Mouse (Mus musculus): ENCODE data around the gene Skiv2l. TPM values are rescaled to one million over a fixed set of nuclear protein-coding genes. Genes with fewer than 3 reads are reported as not detected.
"Not testable (repeated sequence)": the region's sequence is repeated elsewhere in the genome, so short reads cannot be mapped to it uniquely, and the experiment has no call there.

Skiv2l gene
- total RNA-seq, 2 experiments from 2014 or later, result 10.2 to 31.2 TPM

DNA sequence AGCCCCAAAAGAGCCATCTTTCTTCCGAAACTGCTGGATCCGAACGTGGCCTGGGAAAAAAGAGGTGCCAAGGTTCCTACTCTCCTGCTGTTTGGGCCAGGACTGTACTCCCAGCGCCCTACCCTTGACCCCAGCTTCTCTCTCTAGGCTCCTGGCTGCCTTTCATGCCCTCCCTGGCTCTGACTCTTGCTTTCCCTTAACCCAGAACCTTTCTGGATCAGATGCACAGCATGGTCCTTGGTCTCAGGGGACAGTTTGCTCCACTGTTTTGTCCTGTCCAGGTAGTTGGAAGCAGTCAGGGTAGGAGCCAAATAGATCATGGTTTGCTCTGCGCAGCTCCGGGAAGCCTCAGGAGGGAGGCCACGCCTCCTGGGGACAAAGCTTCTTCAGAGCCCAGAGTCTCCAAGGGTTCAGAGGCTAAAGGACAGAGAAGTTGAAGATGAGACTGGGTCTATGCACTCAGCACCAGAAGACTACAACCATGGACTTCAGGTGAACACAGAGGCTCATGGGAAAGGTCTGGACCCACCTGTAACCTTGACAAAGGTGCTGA is 35.1 kb downstream of the Skiv2l start:
- ATAC-seq (replicated peaks; ENCODE audit: poor library complexity), result no peak

GRCm38 (mm10) chr17:34813747-34814146 is 36.3 kb downstream of the Skiv2l start:
- ATAC-seq (replicated peaks; ENCODE audit: poor library complexity), result peak; percentile 44; the same call in 1 of the 2 replicates

DNA sequence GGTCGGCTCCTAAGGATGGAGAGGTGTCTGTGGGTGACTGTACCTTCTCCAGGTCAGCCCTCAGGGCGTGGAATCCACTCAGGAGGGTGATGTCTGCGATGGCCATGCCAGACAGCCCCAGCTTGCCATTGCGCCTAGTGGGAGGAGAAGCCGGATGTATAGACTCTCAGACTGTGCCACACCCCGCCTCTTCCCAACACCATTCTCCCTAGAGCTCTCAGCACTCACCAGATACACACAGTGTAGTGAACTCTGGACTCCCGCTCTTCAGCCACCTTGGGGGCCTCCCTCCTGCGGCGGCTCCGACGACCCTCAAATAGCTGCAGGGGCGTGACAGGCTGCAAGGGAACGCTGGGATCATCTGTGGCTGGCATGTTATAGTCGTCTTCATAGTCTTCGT is 38.7 kb downstream of the Skiv2l start:
- ATAC-seq (replicated peaks; ENCODE audit: poor library complexity), result no peak

DNA sequence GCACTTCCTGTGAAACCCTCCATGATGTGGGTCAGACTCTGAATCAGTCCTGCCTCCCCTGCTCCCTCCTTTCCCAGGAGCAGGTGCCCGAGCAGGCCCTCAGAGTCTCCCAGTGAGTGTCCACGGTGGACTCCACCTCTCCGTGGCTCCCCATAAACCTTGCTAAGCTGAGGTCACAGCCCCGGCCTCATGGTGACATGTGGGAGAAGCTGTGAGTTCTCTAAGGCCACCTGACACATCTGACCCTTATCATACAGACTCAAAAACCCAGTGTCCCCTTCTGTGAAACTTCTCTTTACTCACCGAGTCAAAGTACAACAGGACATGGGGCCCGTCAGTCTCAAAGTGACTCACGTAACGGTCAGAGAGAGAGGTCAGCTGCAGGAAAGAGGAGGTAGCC is 39.2 kb downstream of the Skiv2l start:
- ATAC-seq (replicated peaks; ENCODE audit: poor library complexity), result not testable (repeated sequence)

DNA sequence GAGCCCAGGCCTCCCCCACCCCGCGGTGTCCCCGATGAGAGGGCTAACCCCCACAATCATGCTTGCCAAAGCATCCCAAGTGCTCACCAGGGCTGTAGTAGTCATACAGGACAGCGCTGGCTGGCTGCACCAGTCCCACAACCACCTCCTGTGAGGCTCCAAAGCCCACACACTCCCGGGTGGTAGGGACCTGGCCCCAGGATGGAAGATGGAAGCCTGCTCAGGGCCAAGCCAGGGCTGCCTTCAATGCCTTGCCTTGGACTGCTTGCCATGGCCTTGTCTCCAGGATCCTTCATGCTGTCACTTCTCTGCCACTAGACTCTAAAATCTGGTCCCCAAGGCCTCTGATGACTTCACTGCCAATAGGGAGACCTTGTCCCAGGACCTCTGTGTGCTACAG is 39.6 kb downstream of the Skiv2l start:
- not testable (repeated sequence) for ATAC-seq (replicated peaks; ENCODE audit: poor library complexity)

- no peak for ATAC-seq (replicated peaks; ENCODE audit: poor library complexity)
Observed at GRCm38 (mm10) chr17:34808599-34809205, 41.3 kb downstream of the Skiv2l start.

DNA sequence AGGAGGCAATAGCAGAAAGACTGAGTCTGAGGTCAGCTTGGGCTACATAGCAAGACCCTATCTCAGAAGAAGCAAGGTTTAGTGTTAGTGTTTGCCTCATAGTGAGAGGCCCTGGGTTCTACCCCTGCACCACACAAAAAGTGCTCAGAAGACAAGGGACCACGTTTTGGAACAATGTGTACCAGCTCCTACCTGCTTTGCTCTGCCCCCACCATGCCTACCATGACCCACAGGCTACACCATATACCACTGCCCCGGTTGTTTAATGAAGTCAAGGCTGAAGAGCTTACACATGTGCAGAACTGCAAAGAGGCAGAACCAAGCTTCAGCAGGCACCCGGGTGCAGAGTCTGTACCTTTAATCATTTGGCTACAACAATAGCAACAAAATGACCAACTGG is 42.8 kb downstream of the Skiv2l start:
- ATAC-seq (replicated peaks; ENCODE audit: poor library complexity), result no peak

DNA sequence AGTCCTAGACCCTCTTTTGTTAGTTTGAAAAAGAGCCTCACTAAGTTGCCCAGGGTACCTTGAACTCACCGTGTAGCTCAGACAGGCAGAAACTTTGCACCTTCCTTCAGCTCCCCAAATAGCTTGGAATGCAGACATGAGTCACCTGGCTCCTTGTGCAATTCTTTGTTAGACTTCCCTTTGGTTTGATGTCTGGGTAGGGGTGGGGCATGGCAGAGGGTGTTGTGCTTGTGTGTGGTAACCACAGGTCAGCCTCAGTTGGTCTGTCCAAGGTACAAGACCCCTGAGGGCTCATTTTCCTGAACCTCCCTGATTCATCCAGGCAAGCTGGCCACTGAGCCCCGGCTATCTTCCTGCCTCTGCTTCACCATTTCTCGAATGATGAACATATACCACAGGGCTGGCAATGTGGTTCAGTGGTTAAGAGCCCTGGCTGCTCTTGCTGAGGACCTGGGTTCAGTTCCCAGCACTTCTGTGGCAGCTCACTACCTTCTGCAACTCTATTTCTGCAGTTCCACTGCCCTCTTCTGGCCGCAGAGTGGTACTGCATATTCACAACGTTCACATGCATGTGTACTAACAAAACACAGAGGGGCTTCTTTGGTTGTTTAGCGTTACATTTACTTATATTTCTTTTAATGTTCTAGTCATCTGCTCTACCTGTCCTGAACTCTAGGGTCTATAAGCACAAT is 45.0 kb downstream of the Skiv2l start:
- ATAC-seq (replicated peaks; ENCODE audit: poor library complexity), result no peak

- ATAC-seq (replicated peaks; ENCODE audit: poor library complexity), result not testable (repeated sequence)
Observed at GRCm38 (mm10) chr17:34804301-34804700, 45.7 kb downstream of the Skiv2l start, which contains the start of gene Cyp21a1. TSS of gene Cyp21a1 (minus strand) at chr17:34804561.

DNA sequence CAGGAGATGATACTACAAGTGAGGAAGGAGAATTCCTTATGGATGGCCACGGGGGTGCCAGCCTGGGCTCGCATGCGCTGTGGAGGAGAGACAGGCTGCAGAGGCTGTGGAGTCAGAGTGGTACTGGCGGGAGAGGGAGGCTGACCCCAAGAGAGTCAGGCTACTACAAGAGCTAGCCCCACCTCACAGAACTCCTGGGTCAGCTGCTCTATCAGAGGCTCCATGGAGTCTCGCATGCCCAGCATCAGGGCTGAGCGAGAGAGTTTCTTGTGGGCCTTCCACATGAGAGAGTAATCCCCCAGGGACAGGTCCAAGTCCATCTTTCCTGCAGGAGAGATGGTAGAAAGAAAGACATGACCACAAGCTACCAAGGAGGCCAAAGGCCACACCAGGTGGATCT is 46.6 kb downstream of the Skiv2l start:
- not testable (repeated sequence) for ATAC-seq (replicated peaks; ENCODE audit: poor library complexity)

GRCm38 (mm10) chr17:34802756-34803155 is 47.3 kb downstream of the Skiv2l start:
- ATAC-seq (replicated peaks; ENCODE audit: poor library complexity), result not testable (repeated sequence)

DNA sequence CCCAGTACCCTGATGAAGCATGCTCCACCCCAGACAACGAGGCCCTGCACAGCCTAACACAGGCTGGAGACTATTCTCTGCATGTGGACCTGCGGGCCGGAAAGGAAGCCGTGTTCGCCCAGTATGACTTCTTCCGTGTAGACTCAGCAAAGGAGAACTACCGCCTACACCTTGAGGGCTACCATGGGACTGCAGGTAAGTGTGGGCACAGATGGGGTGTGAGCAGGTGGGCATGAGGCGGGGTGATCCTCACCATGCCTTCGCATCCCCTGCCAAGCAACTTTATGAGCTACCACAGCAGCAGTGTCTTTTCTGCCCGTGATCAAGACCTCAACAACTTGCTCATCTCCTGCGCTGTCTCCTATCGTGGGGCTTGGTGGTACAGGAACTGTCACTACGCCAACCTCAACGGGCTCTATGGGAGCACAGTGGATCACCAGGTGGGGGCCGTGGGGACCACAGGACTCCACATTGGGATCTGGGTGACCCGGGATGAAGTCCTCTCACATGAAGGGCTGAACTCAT is 49.2 kb downstream of the Skiv2l start:
- ATAC-seq (replicated peaks; ENCODE audit: poor library complexity), result not testable (repeated sequence)

- ATAC-seq (replicated peaks; ENCODE audit: poor library complexity), result no peak
Observed at GRCm38 (mm10) chr17:34799531-34799925, 50.5 kb downstream of the Skiv2l start.

DNA sequence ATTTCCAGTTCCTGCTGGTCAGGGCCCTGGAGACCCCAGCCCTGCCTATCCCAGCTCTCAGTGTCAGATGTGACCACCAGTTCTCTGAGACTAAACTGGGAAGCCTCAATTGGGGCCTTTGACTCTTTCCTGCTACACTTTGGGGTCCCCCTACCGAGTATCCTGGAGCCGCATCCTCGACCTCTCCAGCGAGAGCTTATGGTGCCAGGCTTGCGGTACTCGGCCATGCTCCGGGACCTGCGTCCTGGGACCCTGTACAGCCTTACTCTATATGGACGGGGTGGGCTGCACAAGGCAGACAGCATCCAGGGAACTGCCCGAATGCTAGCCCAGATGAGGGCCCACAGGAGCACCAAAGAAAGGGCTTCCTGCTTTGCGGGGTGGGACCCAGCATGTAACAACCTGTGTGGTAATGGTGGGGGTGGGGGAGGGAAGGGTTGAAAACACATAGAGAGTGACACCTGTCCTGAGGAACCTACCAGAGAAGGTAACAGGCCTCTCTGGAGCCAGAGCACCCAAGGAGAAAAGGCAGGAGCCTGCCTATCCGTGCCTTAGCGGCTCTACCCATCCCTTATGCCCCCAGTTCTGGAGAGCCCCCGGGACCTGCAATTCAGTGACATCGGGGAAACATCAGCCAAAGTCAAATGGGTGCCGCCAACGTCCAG is 51.0 kb downstream of the Skiv2l start:
- no peak for ATAC-seq (replicated peaks; ENCODE audit: poor library complexity)

DNA sequence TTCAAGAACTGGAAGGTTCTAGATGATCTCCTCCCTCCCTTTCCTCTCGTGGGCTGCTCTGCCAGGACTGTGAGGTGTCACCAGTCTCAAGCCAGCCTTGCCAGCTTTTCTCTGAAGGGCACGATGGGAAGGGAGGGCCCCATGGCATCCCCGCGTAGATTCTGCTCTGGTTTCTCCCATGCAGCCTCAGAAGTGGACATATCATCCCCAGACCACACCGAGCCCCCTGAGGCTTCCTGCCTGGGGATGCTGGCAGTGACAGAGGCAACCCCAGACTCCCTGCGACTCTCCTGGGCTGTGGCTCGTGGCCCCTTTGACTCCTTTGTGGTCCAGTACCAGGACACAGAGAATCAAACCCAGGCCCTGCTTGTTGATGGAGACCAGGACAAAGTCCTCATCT is 51.9 kb downstream of the Skiv2l start:
- ATAC-seq (replicated peaks; ENCODE audit: poor library complexity), result not testable (repeated sequence)

- not testable (repeated sequence) for ATAC-seq (replicated peaks; ENCODE audit: poor library complexity)
Observed at GRCm38 (mm10) chr17:34797211-34797995, 52.6 kb downstream of the Skiv2l start.

DNA sequence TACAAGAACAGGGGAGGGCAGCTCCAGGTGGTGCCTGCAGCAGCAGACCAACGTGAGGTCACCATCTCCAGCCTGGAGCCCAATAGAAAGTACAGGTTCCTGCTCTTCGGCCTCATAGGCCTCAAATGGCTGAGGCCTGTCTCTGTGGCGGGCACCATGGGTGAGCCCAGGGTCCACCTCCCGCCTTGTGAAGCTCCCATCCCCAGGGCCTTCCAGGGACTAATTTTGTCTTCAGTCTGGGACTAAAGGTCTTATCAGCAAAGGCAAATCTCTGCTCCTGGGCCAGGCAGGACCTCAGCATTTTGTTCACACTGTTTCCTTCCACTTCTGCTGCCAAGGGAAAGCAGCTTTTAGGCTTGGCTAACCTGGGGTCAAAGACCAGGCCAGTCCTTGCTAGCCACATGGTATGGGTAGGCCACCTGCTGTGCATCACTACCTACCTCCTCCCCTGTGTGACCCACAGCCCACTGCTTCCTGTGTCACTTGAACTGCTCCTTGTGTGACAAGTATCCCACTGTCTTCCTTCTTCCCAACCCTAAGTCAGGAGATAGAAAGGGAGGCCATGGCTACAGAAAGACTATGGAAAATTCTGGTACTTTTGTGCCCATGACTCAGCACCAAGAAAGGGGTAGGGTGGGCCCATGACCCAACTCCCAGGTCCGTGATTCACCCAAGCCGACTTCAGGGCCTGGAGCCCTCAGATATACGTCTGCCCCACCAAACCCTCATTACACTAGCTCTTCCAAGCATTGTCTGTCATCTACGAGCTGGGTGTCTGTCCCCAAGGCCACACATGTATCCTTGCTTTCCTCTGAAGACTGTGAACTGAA is 53.5 kb downstream of the Skiv2l start:
- no peak for ATAC-seq (replicated peaks; ENCODE audit: poor library complexity)

DNA sequence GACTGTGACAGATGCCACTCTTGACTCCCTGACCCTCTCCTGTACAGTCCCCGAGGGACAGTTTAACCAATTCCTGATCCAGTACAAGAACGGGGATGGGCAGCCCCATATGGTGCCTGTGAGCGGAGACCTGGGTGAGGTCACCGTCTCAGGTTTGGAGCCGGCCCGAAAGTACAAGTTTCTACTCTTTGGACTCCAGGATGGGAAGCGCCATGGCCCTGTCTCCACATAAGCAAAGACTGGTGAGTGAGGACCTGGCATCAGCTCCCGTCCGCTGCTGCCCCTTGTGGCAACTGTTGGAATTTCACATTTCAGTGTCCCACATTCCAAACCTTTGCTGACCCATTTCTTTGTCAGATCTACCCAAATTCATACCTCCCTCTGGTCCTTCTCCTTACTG is 54.4 kb downstream of the Skiv2l start:
- peak; percentile 61 for ATAC-seq (replicated peaks; ENCODE audit: poor library complexity)

DNA sequence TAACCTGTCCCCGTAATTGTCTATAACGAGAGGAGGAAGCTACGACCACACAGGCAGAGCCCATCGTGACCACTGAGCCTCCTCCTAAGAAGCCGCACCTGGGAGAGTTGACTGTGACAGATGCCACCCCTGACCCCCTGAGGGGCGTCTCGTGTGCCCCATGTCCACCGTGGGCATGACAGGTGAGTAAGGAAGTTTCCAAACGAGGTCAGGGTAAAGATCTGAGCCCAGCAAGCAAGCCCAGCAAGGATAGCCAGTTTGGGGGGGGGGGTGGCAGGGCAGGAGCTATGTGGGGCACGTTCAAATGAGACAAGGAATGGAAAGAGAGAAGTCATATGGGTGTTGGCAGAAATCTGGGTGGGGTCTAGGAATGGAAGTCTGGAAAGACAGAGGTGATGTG is 55.0 kb downstream of the Skiv2l start:
- no peak for ATAC-seq (replicated peaks; ENCODE audit: poor library complexity)

All from megakaryocyte progenitor cell, adult 5-6 weeks (primary cell).